Mouse (Mus musculus): ENCODE data around the gene Ttc21a. TPM values are rescaled to one million over a fixed set of nuclear protein-coding genes. Genes with fewer than 3 reads are reported as not detected.
A peak's percentile ranks its signal among the peaks of the same experiment; 100 is the strongest.

Gene Ttc21a
- polyA plus RNA-seq, 1 experiment from 2014 or later = 0.23 TPM

DNA sequence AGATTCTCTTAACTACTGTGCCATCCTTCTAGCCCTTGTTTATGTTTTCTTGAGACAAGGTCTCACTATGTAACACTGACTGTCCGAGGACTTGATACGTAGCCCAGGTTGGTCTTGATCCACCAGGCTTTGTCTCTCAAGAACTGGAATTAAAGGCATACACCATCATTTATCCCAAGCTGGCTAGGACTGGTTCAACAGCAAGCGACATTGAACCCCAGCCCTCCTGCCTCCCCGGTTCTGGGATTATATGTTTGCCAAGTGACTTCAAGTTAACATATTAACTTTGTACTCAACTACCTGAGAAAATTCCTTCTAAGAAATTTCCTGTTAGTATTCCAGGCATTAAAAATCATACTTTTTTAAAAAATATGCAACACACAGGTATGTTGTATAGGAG is 37.9 kb downstream of the Ttc21a start:
- no peak overlapping the region for H3K9ac ChIP-seq (ENCODE audit: low read depth, low read length)
- H3K36me3 ChIP-seq (ENCODE audit: control insufficient read depth, insufficient read depth, low read length) = no peaks in the 10 kb centered on the region
- DNase-seq (ENCODE audit: low spot score) = no peak
- no peak overlapping the region for H3K4me2 ChIP-seq (replicated peaks; ENCODE audit: low read depth, low read length)
- no peak for ATAC-seq (ENCODE audit: low FRiP score)
- H3K9me3 ChIP-seq (ENCODE audit: control insufficient read depth, low read length) = no peaks in the 10 kb centered on the region
- H3K27me3 ChIP-seq (ENCODE audit: control insufficient read depth, insufficient read depth, low read length) = no peaks in the 10 kb centered on the region
- WGBS = 93% methylated on average over 4 of the region's 4 CpGs
- H3K4me3 ChIP-seq (ENCODE audit: low read depth, low read length) = no peak overlapping the region
- H3K4me1 ChIP-seq (replicated peaks; ENCODE audit: control insufficient read depth, insufficient read depth, low read length) = no peaks in the 10 kb centered on the region; the same call in none of the 2 replicates
- H3K27ac ChIP-seq (ENCODE audit: low read depth, low read length) = no peak overlapping the region

- Histone ChIP-seq H3K27ac (ENCODE audit: low read depth, low read length) (no peak overlapping the region), H3K4me2 (replicated peaks; ENCODE audit: low read depth, low read length) (no peak overlapping the region), H3K9ac (ENCODE audit: low read depth, low read length) (no peak overlapping the region), H3K9me3 (ENCODE audit: control insufficient read depth, low read length) (no peaks in the 10 kb centered on the region), H3K36me3 (ENCODE audit: control insufficient read depth, insufficient read depth, low read length) (no peaks in the 10 kb centered on the region), H3K4me1 (replicated peaks; ENCODE audit: control insufficient read depth, insufficient read depth, low read length) (peaks cover 14% of the 10 kb centered on the region; the same call in 1 of the 2 replicates), H3K4me3 (ENCODE audit: low read depth, low read length) (no peak overlapping the region), H3K27me3 (ENCODE audit: control insufficient read depth, insufficient read depth, low read length) (no peaks in the 10 kb centered on the region)
- no peak for DNase-seq (ENCODE audit: low spot score)
- 65% methylated on average over 17 of the region's 17 CpGs for WGBS
- ATAC-seq (ENCODE audit: low FRiP score) = no peak
Measured at GRCm38 (mm10) chr9:119976704-119977556, 39.5 kb downstream of the Ttc21a start.

DNA sequence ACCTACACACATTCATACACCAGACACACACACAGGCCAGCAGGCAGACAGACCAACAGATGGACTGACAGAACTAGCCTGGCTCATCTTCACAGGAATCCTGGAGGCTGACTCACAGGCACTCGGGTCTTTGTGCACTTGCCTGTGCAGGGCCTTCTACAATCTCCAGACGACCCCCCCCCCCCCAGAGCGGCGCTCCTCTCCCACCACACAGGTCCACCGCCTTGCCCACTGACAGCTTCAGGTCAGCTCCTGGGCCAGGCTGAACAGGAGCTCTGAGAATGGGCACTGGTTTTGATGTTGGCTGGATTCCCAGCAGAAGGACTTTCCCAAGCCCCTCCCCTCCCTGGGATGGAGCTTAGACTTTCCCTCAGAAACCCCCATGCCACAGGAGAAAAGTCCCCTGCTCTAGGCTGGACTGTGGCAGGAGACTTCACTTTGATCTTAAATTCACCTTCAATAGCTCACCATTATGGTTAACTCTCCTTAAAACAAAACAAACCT is 40.2 kb downstream of the Ttc21a start:
- H3K36me3 ChIP-seq (ENCODE audit: control insufficient read depth, insufficient read depth, low read length) = no peaks in the 10 kb centered on the region
- no peak for ATAC-seq (ENCODE audit: low FRiP score)
- WGBS = 74% methylated on average over 5 of the region's 5 CpGs
- H3K4me3 ChIP-seq (ENCODE audit: low read depth, low read length) = no peak overlapping the region
- no peak overlapping the region for H3K4me2 ChIP-seq (replicated peaks; ENCODE audit: low read depth, low read length)
- H3K9me3 ChIP-seq (ENCODE audit: control insufficient read depth, low read length) = no peaks in the 10 kb centered on the region
- no peak overlapping the region for H3K9ac ChIP-seq (ENCODE audit: low read depth, low read length)
- DNase-seq (ENCODE audit: low spot score) = no peak
- peaks cover 2% of the 10 kb centered on the region for H3K27me3 ChIP-seq (ENCODE audit: control insufficient read depth, insufficient read depth, low read length)
- H3K4me1 ChIP-seq (replicated peaks; ENCODE audit: control insufficient read depth, insufficient read depth, low read length) = peaks cover 21% of the 10 kb centered on the region
- no peak overlapping the region for H3K27ac ChIP-seq (ENCODE audit: low read depth, low read length)

DNA sequence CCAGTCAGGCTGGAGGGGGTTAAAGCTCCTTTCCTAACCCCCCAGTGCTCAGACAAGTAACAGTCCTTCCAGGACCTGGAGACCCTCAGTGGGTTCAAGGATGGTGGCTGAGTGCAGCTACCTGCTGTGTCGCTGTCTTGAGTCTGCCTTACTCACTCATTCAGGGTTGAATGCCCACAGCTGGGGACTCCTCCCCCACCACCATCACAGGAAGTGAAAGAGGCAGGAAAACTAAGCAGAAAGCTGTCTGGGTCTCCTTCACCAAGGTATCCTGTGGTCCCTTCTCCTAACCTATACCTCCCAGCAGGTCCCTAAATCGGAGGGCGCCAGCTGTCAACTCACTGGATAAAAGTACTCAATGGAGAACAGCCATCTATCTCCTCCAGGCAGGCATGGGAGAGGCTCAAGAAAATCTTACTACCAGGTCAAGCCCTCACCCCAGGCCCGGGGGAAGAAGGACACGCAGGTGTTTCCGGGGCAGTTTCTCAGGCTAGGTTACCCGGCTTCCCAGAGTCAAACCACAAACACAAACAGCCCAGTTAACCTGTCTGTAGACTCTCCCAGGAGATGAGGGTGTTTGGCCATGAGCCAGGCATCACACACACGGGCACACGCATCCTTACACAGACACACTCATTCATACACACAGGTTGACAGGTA is 40.9 kb downstream of the Ttc21a start:
- WGBS = 46% methylated on average over 9 of the region's 9 CpGs
- DNase-seq (ENCODE audit: low spot score) = no peak
- Histone ChIP-seq H3K4me2 (replicated peaks; ENCODE audit: low read depth, low read length) (no peak overlapping the region), H3K27me3 (ENCODE audit: control insufficient read depth, insufficient read depth, low read length) (peaks cover 9% of the 10 kb centered on the region), H3K9ac (ENCODE audit: low read depth, low read length) (no peak overlapping the region), H3K4me3 (ENCODE audit: low read depth, low read length) (no peak overlapping the region), H3K4me1 (replicated peaks; ENCODE audit: control insufficient read depth, insufficient read depth, low read length) (peaks cover 27% of the 10 kb centered on the region), H3K9me3 (ENCODE audit: control insufficient read depth, low read length) (no peaks in the 10 kb centered on the region), H3K36me3 (ENCODE audit: control insufficient read depth, insufficient read depth, low read length) (no peaks in the 10 kb centered on the region), H3K27ac (ENCODE audit: low read depth, low read length) (no peak overlapping the region)
- ATAC-seq (ENCODE audit: low FRiP score) = no peak

GRCm38 (mm10) chr9:119978811-119979441 is 41.5 kb downstream of the Ttc21a start:
- ATAC-seq (ENCODE audit: low FRiP score) (no peak), DNase-seq (ENCODE audit: low spot score) (no peak)
- Histone ChIP-seq H3K4me3 (ENCODE audit: low read depth, low read length) (no peak overlapping the region), H3K27me3 (ENCODE audit: control insufficient read depth, insufficient read depth, low read length) (peaks cover 10% of the 10 kb centered on the region), H3K9me3 (ENCODE audit: control insufficient read depth, low read length) (no peaks in the 10 kb centered on the region), H3K9ac (ENCODE audit: low read depth, low read length) (no peak overlapping the region), H3K36me3 (ENCODE audit: control insufficient read depth, insufficient read depth, low read length) (no peaks in the 10 kb centered on the region), H3K4me2 (replicated peaks; ENCODE audit: low read depth, low read length) (no peak overlapping the region), H3K4me1 (replicated peaks; ENCODE audit: control insufficient read depth, insufficient read depth, low read length) (peaks cover 27% of the 10 kb centered on the region), H3K27ac (ENCODE audit: low read depth, low read length) (no peak overlapping the region)
- WGBS = 85% methylated on average over 6 of the region's 6 CpGs

- 44% methylated on average over 2 of the region's 2 CpGs for WGBS
- DNase-seq (ENCODE audit: low spot score) = no peak
- H3K4me1 ChIP-seq (replicated peaks; ENCODE audit: control insufficient read depth, insufficient read depth, low read length) = peaks cover 30% of the 10 kb centered on the region
- H3K27ac ChIP-seq (ENCODE audit: low read depth, low read length) = no peak overlapping the region
- H3K9me3 ChIP-seq (ENCODE audit: control insufficient read depth, low read length) = no peaks in the 10 kb centered on the region
- no peak overlapping the region for H3K4me3 ChIP-seq (ENCODE audit: low read depth, low read length)
- H3K27me3 ChIP-seq (ENCODE audit: control insufficient read depth, insufficient read depth, low read length) = peaks cover 10% of the 10 kb centered on the region
- H3K9ac ChIP-seq (ENCODE audit: low read depth, low read length) = no peak overlapping the region
- H3K36me3 ChIP-seq (ENCODE audit: control insufficient read depth, insufficient read depth, low read length) = no peaks in the 10 kb centered on the region
- ATAC-seq (ENCODE audit: low FRiP score) = no peak
- no peak overlapping the region for H3K4me2 ChIP-seq (replicated peaks; ENCODE audit: low read depth, low read length)
Measured at GRCm38 (mm10) chr9:119979749-119980148, 42.3 kb downstream of the Ttc21a start.

DNA sequence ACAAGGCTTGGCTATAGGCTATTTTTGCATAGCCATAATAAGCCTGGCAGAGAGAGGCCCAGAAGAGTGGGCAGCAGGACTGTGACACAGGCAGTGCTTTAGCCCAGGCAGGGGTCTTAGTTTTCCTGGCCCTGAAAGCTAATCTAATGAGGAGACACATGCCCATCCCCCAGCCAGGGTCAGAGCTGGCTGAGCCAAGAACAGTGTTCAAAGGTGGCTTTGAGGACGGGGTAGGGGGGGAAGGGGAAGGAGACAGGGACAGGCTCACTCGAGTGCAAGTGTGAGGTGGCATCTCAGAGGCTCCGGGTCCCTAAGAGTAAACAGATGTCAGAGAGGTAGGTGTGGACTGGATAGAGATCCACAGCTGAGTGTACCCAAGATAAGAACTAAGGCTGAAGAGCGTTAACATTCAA is 43.4 kb downstream of the Ttc21a start:
- 11% methylated on average over 4 of the region's 4 CpGs for WGBS
- peaks cover 10% of the 10 kb centered on the region for H3K27me3 ChIP-seq (ENCODE audit: control insufficient read depth, insufficient read depth, low read length)
- H3K4me1 ChIP-seq (replicated peaks; ENCODE audit: control insufficient read depth, insufficient read depth, low read length) = peaks cover 30% of the 10 kb centered on the region
- peak; percentile 30 for DNase-seq (ENCODE audit: low spot score)
- peak overlapping the region; percentile 50; the same call in 1 of the 2 replicates for H3K9ac ChIP-seq (ENCODE audit: low read depth, low read length)
- H3K27ac ChIP-seq (ENCODE audit: low read depth, low read length) = peak overlapping the region; percentile 73
- no peaks in the 10 kb centered on the region for H3K36me3 ChIP-seq (ENCODE audit: control insufficient read depth, insufficient read depth, low read length)
- H3K4me2 ChIP-seq (replicated peaks; ENCODE audit: low read depth, low read length) = peak overlapping the region; percentile 93
- H3K9me3 ChIP-seq (ENCODE audit: control insufficient read depth, low read length) = no peaks in the 10 kb centered on the region
- ATAC-seq (ENCODE audit: low FRiP score) = no peak
- H3K4me3 ChIP-seq (ENCODE audit: low read depth, low read length) = no peak overlapping the region

DNA sequence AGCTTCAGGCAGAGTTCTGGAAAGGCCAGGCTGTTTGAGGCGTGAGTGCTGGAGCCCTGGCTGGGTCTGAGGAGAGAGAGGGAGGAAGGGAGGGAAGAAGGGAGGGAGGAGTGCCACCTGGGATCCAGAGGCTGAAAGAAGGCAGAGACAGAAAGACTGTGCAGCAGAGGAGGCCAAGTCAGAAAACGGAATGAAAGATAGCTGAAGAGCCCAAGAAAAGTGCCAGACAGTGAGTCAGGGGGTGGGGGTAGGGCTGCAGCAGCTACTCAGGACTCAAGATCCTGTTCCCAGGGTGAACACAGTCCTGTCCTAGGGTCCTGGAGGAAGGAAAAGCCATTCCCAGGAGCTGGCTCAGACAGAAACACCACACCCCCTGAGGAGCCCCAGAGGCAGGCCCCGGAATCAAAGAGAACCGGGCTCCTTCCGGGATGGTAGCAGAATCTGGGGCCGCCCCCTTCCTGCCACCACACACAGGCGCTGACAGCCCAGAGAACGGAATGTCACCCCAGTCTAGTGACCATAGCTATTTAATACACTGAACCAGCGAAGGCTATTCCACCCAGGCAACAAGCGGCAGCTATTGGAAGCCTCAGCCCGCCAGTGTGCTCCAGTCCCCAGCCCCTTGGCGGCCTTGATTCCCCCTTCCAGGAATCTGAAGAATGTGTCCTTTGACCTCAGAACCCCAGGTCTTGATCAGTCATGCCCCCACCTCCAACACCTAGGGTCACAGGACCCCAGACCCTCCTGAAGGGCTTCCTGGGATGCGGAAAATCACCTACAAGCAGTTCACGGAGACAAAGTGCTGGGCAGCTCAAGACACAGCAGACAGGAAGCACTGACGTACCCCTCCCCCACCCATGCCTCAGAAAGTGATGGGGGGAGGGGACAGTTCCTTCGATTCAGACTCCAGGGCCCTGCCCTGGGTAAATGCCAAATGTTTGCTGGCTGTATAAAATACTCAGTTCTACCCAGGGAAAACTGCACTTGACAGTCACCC is 44.1 kb downstream of the Ttc21a start:
- ATAC-seq (ENCODE audit: low FRiP score) (peak; percentile 54; the same call in 1 of the 2 replicates), DNase-seq (ENCODE audit: low spot score) (peak; percentile 82)
- Histone ChIP-seq H3K9ac (ENCODE audit: low read depth, low read length) (peak overlapping the region; percentile 50), H3K4me3 (ENCODE audit: low read depth, low read length) (peak overlapping the region; percentile 12), H3K9me3 (ENCODE audit: control insufficient read depth, low read length) (no peaks in the 10 kb centered on the region), H3K4me1 (replicated peaks; ENCODE audit: control insufficient read depth, insufficient read depth, low read length) (peaks cover 30% of the 10 kb centered on the region), H3K27me3 (ENCODE audit: control insufficient read depth, insufficient read depth, low read length) (peaks cover 10% of the 10 kb centered on the region), H3K27ac (ENCODE audit: low read depth, low read length) (peak overlapping the region; percentile 73), H3K4me2 (replicated peaks; ENCODE audit: low read depth, low read length) (peak overlapping the region; percentile 93), H3K36me3 (ENCODE audit: control insufficient read depth, insufficient read depth, low read length) (no peaks in the 10 kb centered on the region)
- 1% methylated on average over 16 of the region's 16 CpGs for WGBS
